Mouse (Mus musculus) intestine, embryonic 15.5 days (tissue): ENCODE results near the gene Mthfd1l. TPM values are rescaled to one million over a fixed set of nuclear protein-coding genes. Genes with fewer than 3 reads are reported as not detected.
"Not testable (repeated sequence)": the region's sequence is repeated elsewhere in the genome, so short reads cannot be mapped to it uniquely, and the experiment has no call there.

Experiments used
- ATAC-seq: fragments of 200-750 bp; cut with Nextera tagmentation; 2 replicates; pipeline ENCODE4 v1.8.0; 2017; ENCODE audit warnings: moderate TSS enrichment, moderate library complexity
- H3K27ac ChIP-seq: fragments of 300-500 bp; sonication (generic); 2 replicates; pipeline ENCODE4 v1.5.1; 2015; ENCODE audit warnings: mild to moderate bottlenecking, inconsistent platforms
- H3K27me3 ChIP-seq: fragments of 300-500 bp; sonication (generic); replicated peaks from 2 replicates; pipeline ENCODE4 v1.6.1; 2015; ENCODE audit warnings: inconsistent platforms
- H3K36me3 ChIP-seq: fragments of 300-500 bp; sonication (generic); 2 replicates; pipeline ENCODE4 v1.6.1; 2015; ENCODE audit warnings: inconsistent platforms
- H3K4me1 ChIP-seq: fragments of 300-500 bp; sonication (generic); replicated peaks from 2 replicates; pipeline ENCODE4 v1.6.1; 2015; ENCODE audit warnings: inconsistent platforms
- H3K4me2 ChIP-seq: fragments of 300-500 bp; sonication (generic); replicated peaks from 2 replicates; pipeline ENCODE4 v1.6.1; 2015; ENCODE audit warnings: mild to moderate bottlenecking, inconsistent platforms
- H3K4me3 ChIP-seq: fragments of 300-500 bp; sonication (generic); replicated peaks from 2 replicates; pipeline ENCODE4 v1.5.1; 2015; ENCODE audit warnings: inconsistent platforms
- H3K9ac ChIP-seq: fragments of 300-500 bp; sonication (generic); 2 replicates; pipeline ENCODE4 v1.6.1; 2015; ENCODE audit warnings: inconsistent platforms
- H3K9me3 ChIP-seq: fragments of 300-500 bp; sonication (generic); 2 replicates; pipeline ENCODE4 v1.6.1; 2016; ENCODE audit warnings: inconsistent platforms
- WGBS: fragments of 180-500 bp; shearing (Covaris S2); methylation state at CpG from one replicate; pipeline ENCODE4 v1.1.7; 2015; 5-methylcytosine and 5-hydroxymethylcytosine counted together
- polyA plus RNA-seq: library from polyadenylated mRNA; unstranded; fragments of >200 nt; fragmentation: Nextera tagmentation; extraction: Ambion mirVana; gene quantifications from 2 replicates; pipeline ENCODE4 v1.2.1, GENCODE M21; 2015

Gene Mthfd1l
- polyA plus RNA-seq, 1 experiment from 2014 or later, result 21.7 TPM

- H3K27ac ChIP-seq, H3K4me1 ChIP-seq, H3K9ac ChIP-seq, H3K27me3 ChIP-seq, H3K4me2 ChIP-seq, H3K9me3 ChIP-seq, H3K36me3 ChIP-seq, ATAC-seq, H3K4me3 ChIP-seq: not testable (repeated sequence)
- WGBS, result 78% methylated on average over 4 of the region's 4 CpGs
These were observed 99.6 kb downstream of the Mthfd1l start for GRCm38 (mm10) chr10:4072491-4072890.

- Histone ChIP-seq H3K4me2 (no peak overlapping the region), H3K9ac (no peak overlapping the region), H3K4me3 (no peak overlapping the region), H3K27me3 (no peaks in the 10 kb centered on the region), H3K9me3 (no peaks in the 10 kb centered on the region), H3K36me3 (no peaks in the 10 kb centered on the region), H3K4me1 (peaks cover 8% of the 10 kb centered on the region), H3K27ac (no peak overlapping the region)
- WGBS, result 72% methylated on average over 9 of the region's 9 CpGs
- peak; percentile 75 for ATAC-seq
These were observed 105.4 kb downstream of the Mthfd1l start for GRCm38 (mm10) chr10:4078220-4078840.

GRCm38 (mm10) chr10:4078979-4079630, 106.2 kb downstream of the Mthfd1l start:
- Histone ChIP-seq H3K4me2 (no peak overlapping the region), H3K36me3 (no peaks in the 10 kb centered on the region), H3K4me1 (peaks cover 8% of the 10 kb centered on the region), H3K27ac (peak overlapping the region; percentile 18), H3K4me3 (no peak overlapping the region), H3K9ac (no peak overlapping the region), H3K9me3 (no peaks in the 10 kb centered on the region), H3K27me3 (no peaks in the 10 kb centered on the region)
- 46% methylated on average over 8 of the region's 8 CpGs for WGBS
- peak; percentile 39 for ATAC-seq

GRCm38 (mm10) chr10:4079643-4080244, 106.8 kb downstream of the Mthfd1l start:
- ATAC-seq, result peak; percentile 66
- Histone ChIP-seq H3K9me3 (no peaks in the 10 kb centered on the region), H3K4me2 (0 out of 2 replicates have a peak overlapping the region, but pooled peaks have one; percentile 7), H3K27ac (peak overlapping the region; percentile 18), H3K4me1 (peaks cover 8% of the 10 kb centered on the region), H3K4me3 (no peak overlapping the region), H3K9ac (no peak overlapping the region), H3K36me3 (no peaks in the 10 kb centered on the region), H3K27me3 (no peaks in the 10 kb centered on the region)
- WGBS, result 31% methylated on average over 15 of the region's 15 CpGs

- no peaks in the 10 kb centered on the region for H3K27me3 ChIP-seq
- H3K4me2 ChIP-seq, result no peak overlapping the region
- no peaks in the 10 kb centered on the region for H3K9me3 ChIP-seq
- no peak overlapping the region for H3K9ac ChIP-seq
- H3K27ac ChIP-seq, result no peak overlapping the region
- no peaks in the 10 kb centered on the region for H3K36me3 ChIP-seq
- ATAC-seq, result no peak
- peaks cover 8% of the 10 kb centered on the region for H3K4me1 ChIP-seq
- 93% methylated on average over 9 of the region's 9 CpGs for WGBS
- no peak overlapping the region for H3K4me3 ChIP-seq
These were observed 110.7 kb downstream of the Mthfd1l start for GRCm38 (mm10) chr10:4083609-4084008.

GRCm38 (mm10) chr10:4084907-4085306, 112.0 kb downstream of the Mthfd1l start:
- H3K27me3 ChIP-seq, result no peaks in the 10 kb centered on the region
- WGBS, result 72% methylated on average over 4 of the region's 4 CpGs
- peak; percentile 52 for ATAC-seq
- no peak overlapping the region for H3K4me2 ChIP-seq
- H3K9ac ChIP-seq, result no peak overlapping the region
- H3K27ac ChIP-seq, result no peak overlapping the region
- no peaks in the 10 kb centered on the region for H3K4me1 ChIP-seq
- H3K9me3 ChIP-seq, result no peaks in the 10 kb centered on the region
- no peaks in the 10 kb centered on the region for H3K36me3 ChIP-seq
- H3K4me3 ChIP-seq, result no peak overlapping the region

GRCm38 (mm10) chr10:4085363-4086141, 112.6 kb downstream of the Mthfd1l start:
- no peak overlapping the region for H3K4me3 ChIP-seq
- peak; percentile 38 for ATAC-seq
- WGBS, result 58% methylated on average over 7 of the region's 7 CpGs

GRCm38 (mm10) chr10:4087563-4087962, 114.6 kb downstream of the Mthfd1l start:
- no peak overlapping the region for H3K9ac ChIP-seq
- no peak overlapping the region for H3K4me3 ChIP-seq
- no peaks in the 10 kb centered on the region for H3K4me1 ChIP-seq
- no peak for ATAC-seq
- H3K4me2 ChIP-seq, result no peak overlapping the region
- no peaks in the 10 kb centered on the region for H3K9me3 ChIP-seq
- H3K27ac ChIP-seq, result no peak overlapping the region
- WGBS, result 89% methylated on average over 3 of the region's 3 CpGs
- H3K27me3 ChIP-seq, result no peaks in the 10 kb centered on the region
- no peaks in the 10 kb centered on the region for H3K36me3 ChIP-seq

More at GRCm38 (mm10) chr10:4085363-4086141, 112.6 kb downstream of the Mthfd1l start:
- Histone ChIP-seq H3K4me2 (no peak overlapping the region), H3K9me3 (no peaks in the 10 kb centered on the region), H3K27me3 (no peaks in the 10 kb centered on the region), H3K4me1 (no peaks in the 10 kb centered on the region), H3K27ac (0 out of 2 replicates have a peak overlapping the region, but pooled peaks have one; percentile 32), H3K36me3 (no peaks in the 10 kb centered on the region), H3K9ac (no peak overlapping the region)

- H3K4me1 ChIP-seq, result no peaks in the 10 kb centered on the region
- no peaks in the 10 kb centered on the region for H3K9me3 ChIP-seq
- no peak overlapping the region for H3K4me2 ChIP-seq
- H3K36me3 ChIP-seq, result no peaks in the 10 kb centered on the region
- H3K27me3 ChIP-seq, result no peaks in the 10 kb centered on the region
- no peak overlapping the region for H3K9ac ChIP-seq
- WGBS, result 74% methylated on average over 7 of the region's 7 CpGs
- no peak overlapping the region for H3K27ac ChIP-seq
- no peak for ATAC-seq
- H3K4me3 ChIP-seq, result no peak overlapping the region
These were observed 116.0 kb downstream of the Mthfd1l start for GRCm38 (mm10) chr10:4088744-4089414.

- WGBS, result 89% methylated on average over 15 of the region's 15 CpGs
- no peak overlapping the region for H3K9ac ChIP-seq
These were observed 117.0 kb downstream of the Mthfd1l start for GRCm38 (mm10) chr10:4089885-4090284.

GRCm38 (mm10) chr10:4092990-4093389, 120.1 kb downstream of the Mthfd1l start:
- WGBS, result 88% methylated on average over 8 of the region's 8 CpGs
- Histone ChIP-seq H3K4me2 (no peak overlapping the region), H3K27me3 (no peaks in the 10 kb centered on the region), H3K27ac (no peak overlapping the region), H3K9me3 (no peaks in the 10 kb centered on the region), H3K4me1 (0 out of 2 replicates have a peak, but pooled peaks cover 3% of the 10 kb centered on the region), H3K9ac (no peak overlapping the region), H3K36me3 (no peaks in the 10 kb centered on the region), H3K4me3 (no peak overlapping the region)
- no peak for ATAC-seq

More at GRCm38 (mm10) chr10:4089885-4090284, 117.0 kb downstream of the Mthfd1l start:
- no peak for ATAC-seq
- H3K36me3 ChIP-seq, result no peaks in the 10 kb centered on the region
- no peaks in the 10 kb centered on the region for H3K4me1 ChIP-seq
- no peaks in the 10 kb centered on the region for H3K27me3 ChIP-seq
- H3K4me3 ChIP-seq, result no peak overlapping the region
- H3K4me2 ChIP-seq, result no peak overlapping the region
- no peaks in the 10 kb centered on the region for H3K9me3 ChIP-seq
- no peak overlapping the region for H3K27ac ChIP-seq
